In genomic region chr7:129691619-129692071, GRCm38 (mm10) we compare ENCODE assay signal across 12 mouse cellular contexts.
DNase-seq lines count a peak whose midpoint lies in the region; ATAC-seq lines count a peak whose summit lies in the region.
"Had no signal": no experiment of that assay in that cellular context is flagged by ENCODE, and none has a peak within 500 bp of the region (broad histone marks: within the 10 kb centered on the region; RNA-seq: fewer than 3 reads in every experiment).

No protein-coding gene starts in this region.

- WGBS in heart, embryonic 10.5 days: 30% methylated on average over 3 of the region's 3 CpGs
- 18% methylated on average over 3 of the region's 3 CpGs for WGBS in limb, embryonic 13.5 days

- no peak overlapping the region for H3K4me3 ChIP-seq in heart, embryonic 10.5 days
- H3K4me3 ChIP-seq in limb, embryonic 13.5 days: no peak overlapping the region

- H3K4me1 ChIP-seq in heart, embryonic 10.5 days: peaks cover 33% of the 10 kb centered on the region
- H3K4me1 ChIP-seq in limb, embryonic 13.5 days: peaks cover 25% of the 10 kb centered on the region

- peak overlapping the region; percentile 36; the same call in 1 of the 2 replicates for H3K27ac ChIP-seq in heart, embryonic 10.5 days
- H3K27ac ChIP-seq in limb, embryonic 13.5 days: peak overlapping the region; percentile 61
- H3K27ac ChIP-seq: liver, embryonic 14.5 days had no signal

- H3K9ac ChIP-seq in limb, embryonic 13.5 days: no peak overlapping the region
- H3K9ac ChIP-seq: liver, embryonic 14.5 days had no signal

- intact Hi-C loops in heart, postnatal 36 days (cut with DNase I): no loop called here
- intact Hi-C loops in left cerebral cortex, postnatal 4 days (cut with DNase I): no loop called here
- intact Hi-C loops in left cerebral cortex, postnatal 36 days (cut with DNase I): no loop called here

- H3K36me3 ChIP-seq in heart, embryonic 10.5 days: no peaks in the 10 kb centered on the region
- no peaks in the 10 kb centered on the region for H3K36me3 ChIP-seq in limb, embryonic 13.5 days

- DNase-seq in heart, embryonic 10.5 days (ENCODE audit: low spot score): no peak
- DNase-seq in heart, postnatal 36 days: no peak
- peak; percentile 56 for DNase-seq in left cerebral cortex, postnatal 4 days
- no peak for DNase-seq in left cerebral cortex, postnatal 36 days (ENCODE audit: low spot score in 2 of 2)
- DNase-seq in embryo, embryonic 10.5 days (ENCODE audit: low spot score): peak; percentile 52
- no peak for DNase-seq in spleen, postnatal 4 days (ENCODE audit: low spot score in 2 of 2)
- no peak for DNase-seq in left cerebral cortex, adult 8-10 months (ENCODE audit: low spot score in 2 of 2)
- DNase-seq: kidney, postnatal 10 days; right cerebral cortex, postnatal 25 days; thymus, postnatal 14 days had no signal

- H3K27me3 ChIP-seq in heart, embryonic 10.5 days (ENCODE audit: insufficient read depth, poor library complexity, severe bottlenecking): no peaks in the 10 kb centered on the region
- no peaks in the 10 kb centered on the region for H3K27me3 ChIP-seq in limb, embryonic 13.5 days

- H3K9me3 ChIP-seq in heart, embryonic 10.5 days: no peaks in the 10 kb centered on the region
- H3K9me3 ChIP-seq in limb, embryonic 13.5 days: 0 out of 2 replicates have a peak, but pooled peaks cover 4% of the 10 kb centered on the region

- H3K4me2 ChIP-seq in limb, embryonic 13.5 days (replicated peaks): no peak overlapping the region

- ATAC-seq in limb, embryonic 13.5 days (ENCODE audit: low FRiP score, low read depth): peak; percentile 67

Comparison
In these comparisons a context has a peak if more than half of its experiments do, and no peak if none do; other contexts are left out.
1. DNase-seq: peak in left cerebral cortex, postnatal 4 days (single experiment) and embryo, embryonic 10.5 days (single experiment); none in heart, embryonic 10.5 days (single experiment), heart, postnatal 36 days (0 of 2), left cerebral cortex, postnatal 36 days (0 of 2), spleen, postnatal 4 days (0 of 2) and left cerebral cortex, adult 8-10 months (0 of 2).